8 mouse cellular contexts compared by ENCODE assay signal in the genomic region with DNA sequence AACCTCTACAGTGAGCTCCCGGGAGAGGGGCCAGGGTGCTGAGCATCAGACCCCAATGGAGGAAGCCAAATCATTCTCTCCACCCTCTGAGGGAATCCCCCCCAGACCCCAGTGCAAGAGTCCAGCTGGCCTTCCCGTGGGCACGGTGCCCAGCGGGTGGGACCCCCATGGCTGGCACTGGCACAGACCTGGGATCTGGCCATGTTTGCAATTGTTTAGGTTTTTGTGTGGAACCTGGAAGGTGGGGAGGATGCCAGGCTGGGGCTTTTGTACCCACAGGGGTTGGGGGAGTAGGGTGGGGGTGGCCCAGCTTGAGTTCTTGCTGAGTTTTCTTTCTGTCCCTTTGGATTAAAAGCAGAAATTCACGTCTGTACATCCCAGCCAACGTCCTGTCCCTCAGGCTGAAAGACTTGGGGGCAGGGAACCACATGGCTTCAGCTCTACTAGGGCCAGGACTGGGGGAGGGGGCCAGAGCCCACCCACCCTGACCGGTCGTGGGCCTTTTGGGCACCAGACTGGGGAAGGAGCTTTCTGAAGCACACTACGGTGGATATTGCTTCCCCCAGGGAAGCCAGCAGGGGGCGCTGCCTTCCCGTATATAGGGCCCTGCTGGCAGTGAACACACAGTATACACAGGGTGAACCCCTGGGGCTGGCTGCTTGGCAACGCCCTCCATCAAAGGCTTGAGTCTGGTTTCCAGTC. TPM values are rescaled to one million over a fixed set of nuclear protein-coding genes. Genes with fewer than 3 reads are reported as not detected.
A peak's percentile ranks its signal among the peaks of the same experiment; 100 is the strongest.
DNase-seq lines count a peak whose midpoint lies in the region; ATAC-seq and TF ChIP-seq lines count a peak whose summit lies in the region.

No protein-coding gene starts in this region.

- no peaks in the 10 kb centered on the region for H3K9me3 ChIP-seq in embryonic facial prominence, embryonic 12.5 days
- no peaks in the 10 kb centered on the region for H3K9me3 ChIP-seq in limb, embryonic 14.5 days (ENCODE audit: control insufficient read depth, low read length)
- no peaks in the 10 kb centered on the region for H3K9me3 ChIP-seq in midbrain, embryonic 16.5 days (replicated peaks; ENCODE audit: control insufficient read depth, low read length, poor library complexity, severe bottlenecking)

- 0 out of 2 replicates have a peak overlapping the region, but pooled peaks have one; percentile 9 for H3K4me2 ChIP-seq in embryonic facial prominence, embryonic 12.5 days (replicated peaks)
- no peak overlapping the region for H3K4me2 ChIP-seq in limb, embryonic 14.5 days (replicated peaks; ENCODE audit: low read depth, low read length, severe bottlenecking)
- H3K4me2 ChIP-seq in midbrain, embryonic 16.5 days (ENCODE audit: low read length), result no peak overlapping the region

- WGBS in embryonic facial prominence, embryonic 12.5 days, result 11% methylated on average over 12 of the region's 12 CpGs
- WGBS in heart, adult 2 months, result 24% methylated on average over 12 of the region's 12 CpGs
- 26% methylated on average over 12 of the region's 12 CpGs for WGBS in kidney, adult 2 months
- WGBS in limb, embryonic 14.5 days, result 18% methylated on average over 10 of the region's 12 CpGs
- WGBS in midbrain, embryonic 16.5 days, result 5% methylated on average over 12 of the region's 12 CpGs
- whole genome bisulfite sequencing in spleen, adult 2 months, result 34% methylated on average over 12 of the region's 12 CpGs

- H3K27me3 ChIP-seq in embryonic facial prominence, embryonic 12.5 days, result peaks cover 48% of the 10 kb centered on the region
- no peaks in the 10 kb centered on the region for H3K27me3 ChIP-seq in heart, adult 2 months (ENCODE audit: control insufficient read depth, insufficient read depth, low read length)
- peaks cover 4% of the 10 kb centered on the region; the same call in 1 of the 2 replicates for H3K27me3 ChIP-seq in kidney, adult 2 months (replicated peaks; ENCODE audit: control insufficient read depth, insufficient read depth, low read length)
- peaks cover 37% of the 10 kb centered on the region for H3K27me3 ChIP-seq in limb, embryonic 14.5 days (ENCODE audit: control insufficient read depth, insufficient read depth, low read length)
- H3K27me3 ChIP-seq in midbrain, embryonic 16.5 days (ENCODE audit: control insufficient read depth, insufficient read depth, low read depth, low read length), result peaks cover 11% of the 10 kb centered on the region
- peaks cover 3% of the 10 kb centered on the region; the same call in 1 of the 2 replicates for H3K27me3 ChIP-seq in spleen, adult 2 months (ENCODE audit: control insufficient read depth, insufficient read depth, low read length)

- peak; percentile 95 for TF ChIP-seq EP300 in heart, adult 2 months (IDR thresholded peaks at IDR 0.05; ENCODE audit: insufficient read depth, low read depth, low read length)

- no peak overlapping the region for H3K4me3 ChIP-seq in embryonic facial prominence, embryonic 12.5 days
- no peak overlapping the region for H3K4me3 ChIP-seq in heart, adult 2 months
- no peak overlapping the region for H3K4me3 ChIP-seq in kidney, adult 2 months (ENCODE audit: insufficient read depth, low read depth, low read length)
- H3K4me3 ChIP-seq in limb, embryonic 14.5 days (replicated peaks; ENCODE audit: low read length), result no peak overlapping the region
- H3K4me3 ChIP-seq in midbrain, embryonic 16.5 days (ENCODE audit: low read depth, low read length), result no peak overlapping the region
- H3K4me3 ChIP-seq in spleen, adult 2 months (ENCODE audit: extremely low read depth, insufficient read depth, insufficient read length), result no peak overlapping the region

- intact Hi-C loops in heart, adult 2 months (cut with DNase I), result loop anchor here (1.0 to 2.0 kb wide), 3 partner anchors 18 to 102 kb away; no protein-coding TSS in a partner anchor

- TF ChIP-seq POLR2A in heart, adult 2 months (IDR thresholded peaks at IDR 0.05; ENCODE audit: insufficient read depth, low read depth, low read length), result no peak
- TF ChIP-seq POLR2A in kidney, adult 2 months (IDR thresholded peaks at IDR 0.05; ENCODE audit: low read depth, low read length), result no peak
- TF ChIP-seq POLR2A in limb, embryonic 14.5 days (IDR thresholded peaks at IDR 0.05; ENCODE audit: borderline replicate concordance, extremely low read depth, insufficient read depth, insufficient read length), result no peak
- no peak for TF ChIP-seq POLR2A in spleen, adult 2 months (IDR thresholded peaks at IDR 0.05; ENCODE audit: low read depth, low read length)

- H3K79me2 ChIP-seq in heart, adult 2 months (replicated peaks; ENCODE audit: control insufficient read depth, insufficient read depth, low read length), result no peaks in the 10 kb centered on the region

- peaks cover 8% of the 10 kb centered on the region for H3K36me3 ChIP-seq in embryonic facial prominence, embryonic 12.5 days
- H3K36me3 ChIP-seq in heart, adult 2 months (ENCODE audit: control insufficient read depth, insufficient read depth, low read length), result no peaks in the 10 kb centered on the region
- no peaks in the 10 kb centered on the region for H3K36me3 ChIP-seq in kidney, adult 2 months (ENCODE audit: control insufficient read depth, insufficient read depth, low read length)
- H3K36me3 ChIP-seq in limb, embryonic 14.5 days (ENCODE audit: control insufficient read depth, insufficient read depth, low read length), result peaks cover 62% of the 10 kb centered on the region
- H3K36me3 ChIP-seq in midbrain, embryonic 16.5 days (ENCODE audit: control insufficient read depth, insufficient read depth, low read length), result no peaks in the 10 kb centered on the region
- 0 out of 2 replicates have a peak, but pooled peaks cover 2% of the 10 kb centered on the region for H3K36me3 ChIP-seq in spleen, adult 2 months (ENCODE audit: control insufficient read depth, insufficient read depth, low read length)

- ATAC-seq in embryonic facial prominence, embryonic 12.5 days (ENCODE audit: insufficient number of reproducible peaks, insufficient read depth, low FRiP score, low TSS enrichment), result peak; percentile 47
- peak; percentile 38 for ATAC-seq in limb, embryonic 14.5 days (ENCODE audit: low FRiP score, low read depth)
- peak; percentile 85 for ATAC-seq in midbrain, embryonic 16.5 days

- peak; percentile 95 for TF ChIP-seq CTCF in heart, adult 2 months (IDR thresholded peaks at IDR 0.05)
- TF ChIP-seq CTCF in kidney, adult 2 months (conservative IDR thresholded peaks at IDR 0.05; ENCODE audit: insufficient read depth, insufficient read length, low read depth, low read length), result peak; percentile 92
- TF ChIP-seq CTCF in spleen, adult 2 months (IDR thresholded peaks at IDR 0.05; ENCODE audit: extremely low read depth, insufficient read depth, insufficient read length, insufficient replicate concordance), result peak; percentile 96; the same call in 1 of the 2 replicates

- H3K4me1 ChIP-seq in embryonic facial prominence, embryonic 12.5 days, result peaks cover 80% of the 10 kb centered on the region
- H3K4me1 ChIP-seq in heart, adult 2 months (ENCODE audit: control insufficient read depth, insufficient read depth, low read length), result peaks cover 16% of the 10 kb centered on the region
- no peaks in the 10 kb centered on the region for H3K4me1 ChIP-seq in kidney, adult 2 months (ENCODE audit: control insufficient read depth, insufficient read depth, low read length)
- peaks cover 82% of the 10 kb centered on the region for H3K4me1 ChIP-seq in limb, embryonic 14.5 days (ENCODE audit: control insufficient read depth, insufficient read depth, low read length)
- peaks cover 28% of the 10 kb centered on the region for H3K4me1 ChIP-seq in midbrain, embryonic 16.5 days (ENCODE audit: control insufficient read depth, insufficient read depth, low read length)
- H3K4me1 ChIP-seq in spleen, adult 2 months (ENCODE audit: control insufficient read depth, insufficient read depth, insufficient read length), result peaks cover 28% of the 10 kb centered on the region

- peak; percentile 57 for DNase-seq in 3134 (ENCODE audit: extremely low read depth, insufficient read length, low spot score)
- DNase-seq in adrenal gland, postnatal 10 days, result peak; percentile 91
- DNase-seq in heart, adult 2 months, result peak; percentile 89 to 91
- DNase-seq in kidney, adult 2 months, result peak; percentile 88
- peak; percentile 95 for DNase-seq in limb, embryonic 14.5 days (ENCODE audit: low spot score)
- DNase-seq in spleen, adult 2 months (ENCODE audit: low read depth in 1 of 2, low spot score in 2 of 2), result peak; percentile 71 to 79

- 0 out of 2 replicates have a peak overlapping the region, but pooled peaks have one; percentile 51 for H3K27ac ChIP-seq in embryonic facial prominence, embryonic 12.5 days
- H3K27ac ChIP-seq in heart, adult 2 months, result peak overlapping the region; percentile 7; the same call in 1 of the 2 replicates
- H3K27ac ChIP-seq in kidney, adult 2 months (ENCODE audit: insufficient read depth, low read depth, low read length), result no peak overlapping the region
- H3K27ac ChIP-seq in limb, embryonic 14.5 days (replicated peaks; ENCODE audit: low read depth, low read length), result no peak overlapping the region
- peak overlapping the region; percentile 23 for H3K27ac ChIP-seq in midbrain, embryonic 16.5 days (ENCODE audit: low read length)
- H3K27ac ChIP-seq in spleen, adult 2 months (ENCODE audit: insufficient read depth, low read length), result no peak overlapping the region

- H3K9ac ChIP-seq in embryonic facial prominence, embryonic 12.5 days, result peak overlapping the region; percentile 30; the same call in 1 of the 2 replicates
- H3K9ac ChIP-seq in heart, adult 2 months (ENCODE audit: low read depth, low read length), result no peak overlapping the region
- H3K9ac ChIP-seq in limb, embryonic 14.5 days (ENCODE audit: low read depth, low read length, severe bottlenecking), result peak overlapping the region; percentile 17; the same call in 1 of the 2 replicates
- H3K9ac ChIP-seq in midbrain, embryonic 16.5 days (ENCODE audit: low read depth, low read length), result no peak overlapping the region

RNA-seq across cellular contexts. Expression of gene Lyl1, which starts 7.7 kb away (rescaled TPM):
- total RNA-seq in adrenal gland, postnatal 10 days (2021), result 1 to 10 TPM; 7.8 to 8.5 TPM
- 4.9 and 5.0 TPM in 2 replicates for polyA plus RNA-seq in embryonic facial prominence, embryonic 12.5 days (2016; fragmentation: Nextera tagmentation; extraction: Ambion mirVana)
- total RNA-seq in heart, adult 2 months (2021), result 1 to 10 TPM; 3.0 to 3.7 TPM
- 4.0 and 7.7 TPM in 2 replicates for polyA plus RNA-seq in heart, adult 2 months (2012; rRNA removed)
- 3.2 and 4.1 TPM in 2 replicates for polyA plus RNA-seq in kidney, adult 2 months (2012; rRNA removed)
- 7.1 and 7.6 TPM in 2 replicates for polyA plus RNA-seq in limb, embryonic 14.5 days (2012; rRNA removed)
- 5.6 and 6.2 TPM in 2 replicates for polyA plus RNA-seq in limb, embryonic 14.5 days (2014; fragmentation: Nextera tagmentation; extraction: Ambion mirVana)
- 2.2 and 3.1 TPM in 2 replicates for polyA plus RNA-seq in midbrain, embryonic 16.5 days (2015; fragmentation: Nextera tagmentation; extraction: Ambion mirVana)
- polyA plus RNA-seq in spleen, adult 2 months (2012; rRNA removed), result 90.0 and 115 TPM in 2 replicates

RNA-seq across cellular contexts. Expression of gene G430095P16Rik, which starts 13.9 kb away (rescaled TPM):
- total RNA-seq in adrenal gland, postnatal 10 days (2021), result under 1 TPM; 0.51 to 0.88 TPM
- polyA plus RNA-seq in embryonic facial prominence, embryonic 12.5 days (2016; fragmentation: Nextera tagmentation; extraction: Ambion mirVana), result 7.1 and 7.4 TPM in 2 replicates
- total RNA-seq in heart, adult 2 months (2021), result under 1 TPM in 1 of 2 experiments, not detected in 1; 0.55 TPM
- 0.70 TPM in 1 of 2 replicates, not detected in the other for polyA plus RNA-seq in heart, adult 2 months (2012; rRNA removed)
- polyA plus RNA-seq in kidney, adult 2 months (2012; rRNA removed), result 0.65 and 0.81 TPM in 2 replicates
- polyA plus RNA-seq in limb, embryonic 14.5 days (2012; rRNA removed), result 4.3 and 4.8 TPM in 2 replicates
- polyA plus RNA-seq in limb, embryonic 14.5 days (2014; fragmentation: Nextera tagmentation; extraction: Ambion mirVana), result 5.7 and 6.0 TPM in 2 replicates
- polyA plus RNA-seq in midbrain, embryonic 16.5 days (2015; fragmentation: Nextera tagmentation; extraction: Ambion mirVana), result 0.80 and 1.1 TPM in 2 replicates
- 4.5 TPM in 2 replicates for polyA plus RNA-seq in spleen, adult 2 months (2012; rRNA removed)

RNA-seq across cellular contexts. Expression of gene Nacc1, which starts 21.3 kb away (rescaled TPM):
- total RNA-seq in adrenal gland, postnatal 10 days (2021), result 10 to 100 TPM; 59.1 to 62.9 TPM
- 19.4 and 20.8 TPM in 2 replicates for polyA plus RNA-seq in embryonic facial prominence, embryonic 12.5 days (2016; fragmentation: Nextera tagmentation; extraction: Ambion mirVana)
- 10 to 100 TPM; 30.5 to 31.0 TPM for total RNA-seq in heart, adult 2 months (2021)
- 45.3 and 50.5 TPM in 2 replicates for polyA plus RNA-seq in heart, adult 2 months (2012; rRNA removed)
- polyA plus RNA-seq in kidney, adult 2 months (2012; rRNA removed), result 85.8 and 93.9 TPM in 2 replicates
- 68.8 and 86.2 TPM in 2 replicates for polyA plus RNA-seq in limb, embryonic 14.5 days (2012; rRNA removed)
- 18.5 and 19.8 TPM in 2 replicates for polyA plus RNA-seq in limb, embryonic 14.5 days (2014; fragmentation: Nextera tagmentation; extraction: Ambion mirVana)
- polyA plus RNA-seq in midbrain, embryonic 16.5 days (2015; fragmentation: Nextera tagmentation; extraction: Ambion mirVana), result 13.0 and 14.2 TPM in 2 replicates
- polyA plus RNA-seq in spleen, adult 2 months (2012; rRNA removed), result 66.0 and 78.5 TPM in 2 replicates

RNA-seq across cellular contexts. Expression of gene Trmt1, which starts 22.8 kb away (rescaled TPM):
- total RNA-seq in adrenal gland, postnatal 10 days (2021), result 10 to 100 TPM; 63.4 to 82.8 TPM
- 71.2 and 73.6 TPM in 2 replicates for polyA plus RNA-seq in embryonic facial prominence, embryonic 12.5 days (2016; fragmentation: Nextera tagmentation; extraction: Ambion mirVana)
- 10 to 100 TPM; 32.0 to 37.4 TPM for total RNA-seq in heart, adult 2 months (2021)
- polyA plus RNA-seq in heart, adult 2 months (2012; rRNA removed), result 39.9 and 50.8 TPM in 2 replicates
- 73.7 and 98.9 TPM in 2 replicates for polyA plus RNA-seq in kidney, adult 2 months (2012; rRNA removed)
- polyA plus RNA-seq in limb, embryonic 14.5 days (2012; rRNA removed), result 144 and 158 TPM in 2 replicates
- polyA plus RNA-seq in limb, embryonic 14.5 days (2014; fragmentation: Nextera tagmentation; extraction: Ambion mirVana), result 71.0 and 71.7 TPM in 2 replicates
- polyA plus RNA-seq in midbrain, embryonic 16.5 days (2015; fragmentation: Nextera tagmentation; extraction: Ambion mirVana), result 59.0 and 68.1 TPM in 2 replicates
- 98.1 and 155 TPM in 2 replicates for polyA plus RNA-seq in spleen, adult 2 months (2012; rRNA removed)

RNA-seq across cellular contexts. Expression of gene Ier2, which starts 46.3 kb away (rescaled TPM):
- total RNA-seq in adrenal gland, postnatal 10 days (2021), result 10 to 100 TPM; 33.3 to 63.4 TPM
- 94.5 and 97.0 TPM in 2 replicates for polyA plus RNA-seq in embryonic facial prominence, embryonic 12.5 days (2016; fragmentation: Nextera tagmentation; extraction: Ambion mirVana)
- total RNA-seq in heart, adult 2 months (2021), result 10 to 100 TPM; 11.8 to 13.0 TPM
- polyA plus RNA-seq in heart, adult 2 months (2012; rRNA removed), result 6.8 and 8.1 TPM in 2 replicates
- 5.7 and 7.3 TPM in 2 replicates for polyA plus RNA-seq in kidney, adult 2 months (2012; rRNA removed)
- polyA plus RNA-seq in limb, embryonic 14.5 days (2012; rRNA removed), result 33.3 and 38.2 TPM in 2 replicates
- 66.0 and 70.1 TPM in 2 replicates for polyA plus RNA-seq in limb, embryonic 14.5 days (2014; fragmentation: Nextera tagmentation; extraction: Ambion mirVana)
- 13.0 and 16.3 TPM in 2 replicates for polyA plus RNA-seq in midbrain, embryonic 16.5 days (2015; fragmentation: Nextera tagmentation; extraction: Ambion mirVana)
- 23.0 and 27.4 TPM in 2 replicates for polyA plus RNA-seq in spleen, adult 2 months (2012; rRNA removed)

Comparison
In these comparisons a context has a peak if more than half of its experiments do, and no peak if none do; other contexts are left out.
1. H3K27ac ChIP-seq: peak in embryonic facial prominence, embryonic 12.5 days (single experiment), heart, adult 2 months (single experiment) and midbrain, embryonic 16.5 days (single experiment); none in kidney, adult 2 months (single experiment), limb, embryonic 14.5 days (single experiment) and spleen, adult 2 months (single experiment).
2. H3K9ac ChIP-seq: peak in embryonic facial prominence, embryonic 12.5 days (single experiment) and limb, embryonic 14.5 days (single experiment); none in heart, adult 2 months (single experiment) and midbrain, embryonic 16.5 days (single experiment).
3. RNA of gene Lyl1, which starts 7.7 kb away (polyA plus RNA-seq): 90.0 to 115 TPM in spleen, adult 2 months; 4.0 to 7.7 TPM in heart, adult 2 months, 5.6 to 7.6 TPM in limb, embryonic 14.5 days, 4.9 to 5.0 TPM in embryonic facial prominence, embryonic 12.5 days, 3.2 to 4.1 TPM in kidney, adult 2 months and 2.2 to 3.1 TPM in midbrain, embryonic 16.5 days; every median in the first group is over 10 times any median in the second.
4. Peak in every context shown above with its lines, with median percentiles within 50 percentile points of each other: DNase-seq, ATAC-seq and CTCF ChIP-seq.